Mouse (Mus musculus): ENCODE data around the gene Arid4a.

DNA sequence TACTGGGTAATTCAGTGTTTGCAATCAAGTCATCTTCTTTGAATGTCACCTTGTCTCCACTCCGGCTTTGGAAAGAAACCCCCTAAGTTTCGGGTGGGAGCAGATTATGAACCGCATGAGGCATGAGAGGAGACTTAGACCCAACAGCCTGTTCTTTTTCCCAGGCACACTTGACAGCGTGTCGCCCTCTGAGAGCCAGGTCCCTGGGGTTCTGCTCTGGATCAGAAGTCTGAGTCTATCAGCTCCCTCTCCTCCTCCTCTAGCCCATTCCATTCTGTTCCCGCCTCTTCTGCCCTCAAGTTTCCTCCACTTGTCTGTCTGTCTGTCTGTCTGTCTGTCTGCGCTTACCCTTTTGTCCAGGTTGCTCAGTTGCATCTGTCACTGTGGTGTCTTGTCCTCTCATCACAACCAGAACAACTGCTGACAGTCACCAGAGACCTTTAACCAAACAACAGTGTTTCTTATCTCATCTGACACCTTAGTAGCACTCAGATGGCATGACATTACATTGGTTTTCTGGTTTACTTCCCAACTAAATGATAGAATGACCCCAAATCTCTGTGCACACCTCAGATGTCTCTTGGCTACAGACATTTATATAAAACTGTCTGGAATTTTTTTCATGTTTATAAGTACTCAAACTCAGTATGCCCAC, 36.7 kb downstream of the Arid4a start:
- TF ChIP-seq CTCF (IDR thresholded peaks at IDR 0.05; ENCODE audit: low read depth, low read length) (no peak), TAL1 (conservative IDR thresholded peaks at IDR 0.05; ENCODE audit: low read depth, low read length) (peak; percentile 85), POLR2AphosphoS5 (IDR thresholded peaks at IDR 0.05; ENCODE audit: insufficient replicate concordance, low read depth, low read length) (no peak), GATA1 (IDR thresholded peaks at IDR 0.05; ENCODE audit: borderline replicate concordance, low read length) (no peak), GATA2 (IDR thresholded peaks at IDR 0.05; ENCODE audit: borderline replicate concordance, low read depth, low read length) (no peak)

Measured in G1E (cell line).